Mouse (Mus musculus): Measurements from ENCODE around the gene Reck.

Gene Reck

GRCm38 (mm10) chr4:43875160-43875918, at the start of gene Reck:
Gene Reck (plus strand): TSS chr4:43875530.
- DNase-seq, result peak; percentile 90

GRCm38 (mm10) chr4:43828806-43829205, 46.5 kb upstream of the Reck start:
- no peak for DNase-seq

- DNase-seq, result peak; percentile 18
Measured at GRCm38 (mm10) chr4:43832031-43832430, 43.3 kb upstream of the Reck start.

GRCm38 (mm10) chr4:43833752-43834151, 41.6 kb upstream of the Reck start:
- no peak for DNase-seq

GRCm38 (mm10) chr4:43834749-43835148, 40.6 kb upstream of the Reck start:
- no peak for DNase-seq

GRCm38 (mm10) chr4:43838326-43838725, 37.0 kb upstream of the Reck start:
- DNase-seq, result no peak

DNA sequence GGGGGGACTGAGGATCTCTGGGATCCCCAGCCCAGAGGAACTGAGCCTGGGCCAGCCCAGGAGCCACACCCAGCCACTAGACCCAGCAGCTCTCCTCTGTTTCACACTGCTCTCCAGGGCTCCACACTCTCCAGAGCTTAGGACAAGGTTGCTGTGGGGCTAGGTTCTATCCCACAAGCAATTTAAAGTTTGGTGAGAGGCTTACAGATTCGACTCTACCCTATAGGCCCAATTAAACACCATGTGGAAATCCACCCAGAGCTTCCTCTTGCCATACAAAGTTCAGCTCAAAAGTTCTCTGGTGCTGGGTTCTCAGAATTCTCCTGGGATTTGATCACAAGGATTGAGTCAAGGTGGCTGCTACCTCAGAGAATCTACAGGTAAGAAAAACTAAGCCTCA, 35.2 kb upstream of the Reck start, which contains the start of gene Olfr157:
Gene Olfr157 (minus strand): TSS at position 101 of the 400 bp plus-strand sequence.
- no peak for DNase-seq

DNA sequence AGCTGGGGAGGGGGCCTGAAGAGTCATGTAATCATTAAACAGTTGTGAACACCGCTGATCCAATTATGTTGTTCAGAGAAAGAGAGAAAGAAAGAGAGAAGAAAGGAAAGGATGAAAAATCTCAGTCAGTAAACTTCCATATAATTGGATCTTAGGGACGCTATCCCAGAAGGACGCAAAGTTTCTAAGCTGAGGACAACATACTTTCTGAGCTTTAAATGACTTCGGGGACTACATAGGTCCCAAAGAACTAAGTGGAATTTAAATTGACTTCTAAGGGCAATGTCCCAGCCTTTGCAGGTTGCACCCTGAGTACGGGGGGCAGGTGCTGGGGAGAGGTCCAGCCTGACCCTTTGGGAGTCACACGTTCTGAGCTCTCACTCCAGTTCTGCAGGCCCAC, 24.1 kb upstream of the Reck start, which contains the start of gene Olfr155:
Gene Olfr155 (plus strand): TSS at position 301 of the 400 bp plus-strand sequence.
- DNase-seq, result no peak

DNA sequence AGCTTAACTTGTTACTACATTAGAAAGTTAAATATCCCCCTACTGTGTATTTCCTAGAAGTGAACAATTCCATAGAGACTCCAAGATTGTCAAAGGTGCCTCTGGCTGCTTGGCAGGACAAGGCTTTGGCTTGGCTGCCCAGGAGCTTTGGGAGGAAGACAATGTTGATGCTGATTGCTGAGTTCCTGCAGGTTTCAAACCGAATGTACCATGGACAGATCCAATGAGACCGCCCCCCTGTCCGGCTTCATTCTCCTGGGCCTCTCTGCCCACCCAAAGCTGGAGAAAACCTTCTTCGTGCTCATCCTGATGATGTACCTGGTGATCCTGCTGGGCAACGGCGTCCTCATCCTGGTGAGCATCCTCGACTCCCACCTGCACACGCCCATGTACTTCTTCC, 21.2 kb upstream of the Reck start:
- no peak for DNase-seq

DNA sequence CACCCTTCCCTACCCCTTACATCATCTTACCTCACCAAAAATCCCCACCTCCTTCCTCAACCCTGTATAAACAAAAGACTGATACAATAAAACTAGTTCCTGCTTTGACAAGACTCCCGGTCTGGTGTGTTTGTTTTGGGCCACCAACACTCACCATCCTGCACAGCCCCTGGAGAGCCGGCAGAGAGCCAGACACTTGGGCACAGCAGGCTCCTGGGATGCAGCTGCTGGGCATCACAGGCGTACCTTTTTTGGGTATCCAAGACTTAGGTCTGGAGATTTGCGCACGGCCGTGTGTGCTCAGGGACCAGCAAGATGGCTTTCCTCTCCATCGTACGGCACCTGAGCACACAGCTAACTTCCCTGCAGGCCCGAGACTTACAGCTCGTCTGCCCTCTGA, 15.4 kb upstream of the Reck start:
- DNase-seq, result no peak

DNA sequence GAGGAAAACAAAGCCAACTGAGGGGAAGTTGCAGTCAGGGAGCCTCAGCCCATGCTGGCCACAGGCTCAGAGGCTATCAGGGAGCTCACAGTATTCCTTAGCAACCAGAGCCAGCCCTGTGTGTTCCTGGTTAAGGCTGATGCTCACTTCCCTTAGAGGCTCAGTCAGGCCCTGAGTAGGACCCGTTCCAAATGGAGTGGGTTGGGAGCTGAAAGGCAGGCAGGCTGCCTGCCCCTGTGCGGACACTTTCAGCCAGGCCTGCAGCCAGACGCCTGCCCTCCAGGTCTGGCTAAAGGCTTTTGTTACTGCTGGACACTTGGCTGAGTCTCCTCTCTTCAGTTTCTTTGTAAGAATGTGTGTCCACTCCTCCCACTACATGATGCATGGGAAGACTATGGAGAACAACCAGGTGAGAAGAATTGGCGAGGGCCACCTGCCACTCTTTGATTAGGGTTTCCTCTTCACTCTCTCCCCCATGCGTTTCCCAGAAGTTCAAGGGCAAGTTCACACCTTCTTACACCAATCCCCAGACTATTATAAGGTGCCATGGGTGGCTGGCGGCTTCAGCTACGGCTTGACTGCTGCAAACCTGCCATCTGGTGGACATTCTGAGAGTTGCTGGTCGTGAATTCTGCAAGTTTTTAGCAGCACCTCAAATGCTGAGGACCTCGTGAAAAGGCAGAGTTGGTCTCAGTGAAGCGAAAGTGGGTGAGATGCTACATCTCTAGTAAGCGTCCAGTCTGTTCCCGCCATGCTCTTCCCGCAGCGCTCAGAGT, 14.4 kb upstream of the Reck start:
- peak; percentile 76 for DNase-seq

- no peak for DNase-seq
Measured at GRCm38 (mm10) chr4:43863298-43863697, 12.0 kb upstream of the Reck start.

GRCm38 (mm10) chr4:43869821-43870220, 5.5 kb upstream of the Reck start:
- no peak for DNase-seq

DNA sequence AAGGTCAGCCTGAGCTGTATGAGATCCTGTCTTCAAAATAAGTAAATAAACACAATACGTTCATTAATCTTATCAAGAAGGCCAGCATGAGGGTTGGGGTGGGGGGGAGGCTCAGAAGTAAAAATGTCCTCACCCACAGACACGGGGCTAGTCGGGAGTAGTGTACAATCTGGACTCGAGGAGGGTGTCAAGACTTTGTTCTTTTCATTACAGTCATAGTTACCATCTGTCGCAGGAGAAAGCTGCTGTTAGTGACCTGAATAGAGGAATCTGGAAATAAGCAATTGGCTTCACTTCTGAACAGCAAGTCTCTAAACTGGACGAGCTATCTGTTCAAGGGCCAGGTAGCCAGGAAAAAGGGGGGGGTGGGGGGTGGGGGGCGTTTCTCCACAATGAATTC, 829 bp upstream of the Reck start:
- no peak for DNase-seq

GRCm38 (mm10) chr4:43875919-43876411, 635 bp downstream of the Reck start:
- no peak for DNase-seq

- no peak for DNase-seq
Measured at GRCm38 (mm10) chr4:43877230-43877629, 1.9 kb downstream of the Reck start.

DNA sequence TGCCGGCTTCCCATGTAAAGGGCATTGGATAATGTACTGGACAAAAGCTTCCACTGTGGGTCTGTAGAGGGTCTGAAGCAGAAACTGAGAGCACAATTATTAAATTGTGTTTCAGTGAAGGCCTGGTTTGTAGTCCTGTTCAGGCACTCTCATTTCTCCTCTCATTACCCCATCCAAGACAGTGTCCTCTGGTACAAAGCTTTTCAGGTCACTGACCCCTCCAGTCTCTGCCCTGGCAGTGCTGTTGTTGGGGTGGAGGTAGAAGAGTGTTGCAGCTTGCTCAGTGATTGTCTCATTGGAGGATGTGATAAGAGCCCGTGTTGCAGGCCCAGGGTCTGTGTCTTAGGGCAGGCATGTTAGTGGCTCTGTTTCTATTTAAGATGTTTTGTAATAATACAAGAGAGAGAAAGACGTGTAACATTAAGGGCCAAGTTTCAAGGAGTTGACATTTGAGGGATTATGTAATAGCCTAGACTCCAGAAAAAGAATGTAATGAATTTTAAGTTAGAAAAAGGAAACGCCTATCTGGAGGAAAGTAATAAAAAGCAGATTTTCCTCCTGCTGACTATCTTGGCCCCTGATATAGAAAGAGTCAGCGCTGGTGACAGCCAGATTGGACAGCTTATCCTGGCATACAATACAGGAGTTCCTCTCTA, 2.9 kb downstream of the Reck start:
- DNase-seq, result no peak

DNA sequence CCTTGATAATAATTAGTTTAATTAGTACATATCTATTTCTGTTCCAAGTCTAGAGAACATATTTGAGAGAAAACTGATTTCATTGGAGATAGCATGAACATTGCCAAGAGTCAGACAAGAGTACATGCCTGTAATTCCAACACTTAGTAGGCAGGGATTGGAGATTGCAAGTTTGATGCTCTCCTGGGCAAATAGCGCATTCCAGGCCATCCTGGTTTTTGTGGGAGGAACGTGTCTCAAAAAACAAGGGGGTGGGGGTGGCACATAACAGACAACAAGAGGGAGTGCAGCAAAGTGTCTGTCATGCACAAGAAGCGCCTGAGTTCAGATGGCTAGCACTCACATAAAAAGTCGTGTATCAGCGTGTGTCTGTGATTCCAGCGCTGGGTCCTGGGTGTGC, 4.2 kb downstream of the Reck start:
- DNase-seq, result no peak

- no peak for DNase-seq
Measured at GRCm38 (mm10) chr4:43884196-43884595, 8.9 kb downstream of the Reck start.

GRCm38 (mm10) chr4:43891247-43891646, 15.9 kb downstream of the Reck start:
- no peak for DNase-seq

DNA sequence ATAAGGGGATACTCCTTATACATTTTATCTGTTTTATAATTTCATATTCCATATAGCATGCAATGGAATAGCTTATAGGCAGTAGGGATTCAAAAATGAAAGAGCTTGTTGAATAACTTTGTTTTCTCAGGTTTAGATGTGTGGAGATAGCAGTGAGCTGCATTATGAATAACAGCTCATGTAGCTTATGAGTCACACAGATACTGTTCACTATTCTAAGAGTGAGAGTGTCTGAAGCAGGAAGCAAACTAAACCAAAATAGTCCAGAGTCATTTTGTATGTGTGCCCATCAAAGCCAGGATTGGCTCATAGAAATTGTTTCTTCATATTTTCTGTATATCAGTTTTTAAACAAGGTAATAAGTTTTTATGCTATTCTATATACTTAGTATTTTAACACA, 21.9 kb downstream of the Reck start:
- no peak for DNase-seq

DNA sequence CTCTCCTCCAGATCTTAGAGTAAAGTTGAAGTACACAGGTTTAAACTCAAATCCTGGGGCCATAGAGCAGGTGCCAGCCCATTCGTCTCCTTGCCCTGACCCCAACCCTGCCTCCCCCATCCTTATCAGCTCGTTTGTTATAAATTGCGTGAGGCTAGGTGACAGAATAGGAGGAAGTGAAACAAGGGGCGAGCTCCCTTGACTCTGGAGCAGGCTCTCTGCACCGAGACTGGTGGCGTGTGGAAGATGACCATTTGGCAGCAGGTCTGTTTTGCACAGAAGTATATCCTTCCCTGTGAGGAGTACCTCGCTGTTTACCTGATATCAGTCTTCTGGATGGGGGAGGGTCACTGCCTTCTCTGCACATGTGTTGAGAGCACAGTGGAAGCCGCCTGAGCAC, 23.9 kb downstream of the Reck start:
- DNase-seq, result no peak

DNA sequence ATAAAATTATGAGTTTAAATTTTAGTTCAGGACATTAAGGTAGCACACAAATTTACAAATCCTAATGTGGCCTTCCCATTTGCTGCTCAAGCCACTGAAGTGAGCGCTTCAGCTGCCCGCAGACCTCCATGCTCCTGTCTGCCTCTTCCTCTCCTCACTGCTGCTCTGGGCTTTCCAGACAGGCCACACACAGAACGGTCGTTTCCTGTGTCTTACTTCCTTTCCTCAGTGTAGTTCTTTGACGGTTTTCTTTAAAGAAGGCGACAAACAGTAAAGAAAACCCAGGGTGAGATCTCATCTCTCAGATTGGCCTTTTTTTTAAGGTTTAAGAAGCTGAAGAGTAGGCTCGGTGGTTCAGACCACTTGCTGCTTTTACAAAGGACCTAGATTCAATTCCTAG, 28.4 kb downstream of the Reck start:
- peak; percentile 54 for DNase-seq
